Mouse (Mus musculus): Measurements from ENCODE around the gene Fam189a1.

Fam189a1 gene

GRCm38 (mm10) chr7:65156514-65156911 is at the start of gene Fam189a1:
Gene Fam189a1 (minus strand): TSS chr7:65156570.
- in situ Hi-C loops (cut with MseI, MboI): no loop called here

GRCm38 (mm10) chr7:65206021-65206420 is 49.7 kb upstream of the Fam189a1 start:
- in situ Hi-C loops (cut with MseI, MboI): no loop called here

GRCm38 (mm10) chr7:65202719-65203118 is 46.3 kb upstream of the Fam189a1 start:
- in situ Hi-C loops (cut with MseI, MboI): no loop called here

- in situ Hi-C loops (cut with MseI, MboI): no loop called here
These were observed 24.3 kb upstream of the Fam189a1 start for GRCm38 (mm10) chr7:65180694-65181093.

- in situ Hi-C loops (cut with MseI, MboI): no loop called here
These were observed 14.4 kb upstream of the Fam189a1 start for GRCm38 (mm10) chr7:65170762-65171161.

GRCm38 (mm10) chr7:65157031-65158025 is 958 bp upstream of the Fam189a1 start:
- in situ Hi-C loops (cut with MseI, MboI): no loop called here

GRCm38 (mm10) chr7:65155628-65156513 is 499 bp downstream of the Fam189a1 start:
- in situ Hi-C loops (cut with MseI, MboI): no loop called here

GRCm38 (mm10) chr7:65154576-65154975 is 1.8 kb downstream of the Fam189a1 start:
- in situ Hi-C loops (cut with MseI, MboI): no loop called here

- in situ Hi-C loops (cut with MseI, MboI): no loop called here
These were observed 2.5 kb downstream of the Fam189a1 start for GRCm38 (mm10) chr7:65153846-65154245.

GRCm38 (mm10) chr7:65151526-65151925 is 4.8 kb downstream of the Fam189a1 start:
- in situ Hi-C loops (cut with MseI, MboI): no loop called here

GRCm38 (mm10) chr7:65149040-65149439 is 7.3 kb downstream of the Fam189a1 start:
- in situ Hi-C loops (cut with MseI, MboI): no loop called here

GRCm38 (mm10) chr7:65144881-65145280 is 11.5 kb downstream of the Fam189a1 start:
- in situ Hi-C loops (cut with MseI, MboI): no loop called here

- in situ Hi-C loops (cut with MseI, MboI): no loop called here
These were observed 14.3 kb downstream of the Fam189a1 start for GRCm38 (mm10) chr7:65141907-65142698.

- in situ Hi-C loops (cut with MseI, MboI): no loop called here
These were observed 15.5 kb downstream of the Fam189a1 start for GRCm38 (mm10) chr7:65140832-65141231.

GRCm38 (mm10) chr7:65140099-65140498 is 16.3 kb downstream of the Fam189a1 start:
- in situ Hi-C loops (cut with MseI, MboI): no loop called here

GRCm38 (mm10) chr7:65123766-65124165 is 32.6 kb downstream of the Fam189a1 start:
- in situ Hi-C loops (cut with MseI, MboI): no loop called here

- in situ Hi-C loops (cut with MseI, MboI): no loop called here
These were observed 39.5 kb downstream of the Fam189a1 start for GRCm38 (mm10) chr7:65116903-65117302.

- in situ Hi-C loops (cut with MseI, MboI): no loop called here
These were observed 41.0 kb downstream of the Fam189a1 start for GRCm38 (mm10) chr7:65115366-65115765.

- in situ Hi-C loops (cut with MseI, MboI): no loop called here
These were observed 44.7 kb downstream of the Fam189a1 start for GRCm38 (mm10) chr7:65111664-65112063.

GRCm38 (mm10) chr7:65105566-65105965 is 50.8 kb downstream of the Fam189a1 start:
- in situ Hi-C loops (cut with MseI, MboI): no loop called here

- in situ Hi-C loops (cut with MseI, MboI): no loop called here
These were observed 51.3 kb downstream of the Fam189a1 start for GRCm38 (mm10) chr7:65105097-65105467.
